Mouse (Mus musculus) layer of hippocampus, postnatal 36 days (tissue): Measurements from ENCODE around the gene Rfx4. TPM values are rescaled to one million over a fixed set of nuclear protein-coding genes. Genes with fewer than 3 reads are reported as not detected.

Experiments used
- DNase-seq, 2 experiments: peaks; one replicate each; pipeline ENCODE4 v3.0.0; 2022
- total RNA-seq, 2 experiments: library from RNA; stranded (reverse); gene quantifications; 2 replicates each; pipeline ENCODE4 v1.2.3; 2021

The Rfx4 gene
- total RNA-seq, 2 experiments from 2014 or later = 11.1 to 11.2 TPM

- no peak for DNase-seq
These were observed 155.0 kb downstream of the Rfx4 start for GRCm38 (mm10) chr10:84910758-84911384.

- no peak for DNase-seq
These were observed 157.3 kb downstream of the Rfx4 start for GRCm38 (mm10) chr10:84913148-84913547.

DNA sequence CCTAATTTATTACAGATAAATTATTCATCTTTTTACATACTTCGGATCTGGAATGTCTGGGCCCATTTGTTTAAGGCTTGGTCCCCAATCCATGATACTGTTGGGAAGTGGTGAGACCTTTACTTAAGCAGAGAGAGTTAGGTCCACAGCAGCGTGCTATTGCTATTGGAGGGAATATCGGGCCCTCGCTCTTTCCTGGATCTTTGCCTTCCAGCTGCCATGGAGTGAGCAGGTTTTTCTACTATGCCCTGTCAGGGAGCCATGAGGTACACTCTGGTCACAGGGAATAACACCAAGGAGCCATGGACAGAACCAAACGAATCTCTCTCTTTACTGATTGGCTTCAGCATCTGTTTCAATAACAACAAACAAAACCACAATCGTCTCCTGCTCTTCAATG, 159.6 kb downstream of the Rfx4 start:
- DNase-seq = no peak

DNA sequence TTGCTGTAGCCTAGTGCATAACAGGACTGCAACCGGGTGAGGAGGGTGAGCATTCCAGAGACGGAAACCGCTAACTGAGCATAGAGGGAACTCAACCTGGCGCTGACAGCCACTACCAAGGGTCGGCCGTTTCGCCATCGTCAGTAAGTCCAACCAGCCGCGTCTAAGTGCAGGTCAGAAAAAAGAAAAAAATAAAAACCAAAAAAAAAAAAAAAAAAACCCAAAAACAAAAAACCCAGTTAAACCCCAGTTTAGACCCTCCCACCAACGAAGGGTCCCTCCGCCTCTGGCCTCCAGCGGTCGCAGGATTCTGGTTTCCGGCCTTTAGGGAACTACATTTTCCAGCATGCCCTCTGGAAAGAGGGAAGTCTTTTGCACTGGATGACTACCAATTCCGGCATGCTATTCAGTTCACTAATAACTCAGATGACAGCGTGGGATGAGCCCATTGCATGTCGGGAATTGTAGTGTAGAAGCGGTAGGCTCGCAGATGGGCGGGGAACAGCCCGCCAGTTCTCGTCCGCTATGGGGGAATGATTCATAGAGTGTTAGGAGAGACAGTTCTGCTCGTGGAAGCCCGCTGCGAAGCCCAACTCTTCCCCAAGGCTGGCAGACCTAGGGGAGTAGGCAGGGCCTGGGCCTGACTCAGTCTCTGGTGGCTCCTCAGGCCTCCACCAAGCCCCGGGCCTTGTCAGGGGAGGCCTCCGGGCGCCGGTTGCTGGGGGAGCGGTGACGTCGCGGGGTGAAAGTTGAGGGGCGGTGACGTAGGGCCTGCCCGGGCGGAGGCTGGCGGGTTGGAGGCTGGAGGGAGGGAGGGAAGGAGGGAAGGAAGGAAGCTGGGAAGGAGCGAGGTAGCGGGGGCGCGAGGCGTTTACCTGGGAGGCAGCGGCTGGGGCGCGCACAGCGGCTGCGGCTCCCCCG, 161.2 kb downstream of the Rfx4 start, which contains the start of gene Ric8b:
Ric8b (plus strand) TSS at position 807 of the 921 bp plus-strand sequence.
- peak; percentile 98 to 99 for DNase-seq

DNA sequence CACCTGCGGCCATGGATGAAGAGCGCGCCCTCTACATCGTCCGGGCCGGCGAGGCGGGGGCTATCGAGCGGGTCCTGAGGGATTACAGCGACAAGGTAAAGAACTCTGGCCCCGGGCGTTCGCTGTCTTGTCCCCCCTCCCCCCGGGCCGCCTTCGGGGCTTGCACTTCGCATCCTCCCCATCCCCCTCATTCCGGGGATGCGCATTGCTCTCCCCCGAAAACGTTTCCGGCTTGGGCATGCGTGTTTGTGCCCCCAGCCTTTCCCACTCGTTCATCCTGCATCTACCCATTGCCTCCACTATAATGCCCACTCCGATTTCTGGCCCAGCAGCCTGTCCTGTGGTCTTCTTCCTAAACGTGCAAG, 161.9 kb downstream of the Rfx4 start:
- peak in 1 of 2 experiments; percentile 48 for DNase-seq

- no peak for DNase-seq
These were observed 170.5 kb downstream of the Rfx4 start for GRCm38 (mm10) chr10:84926336-84926735.

GRCm38 (mm10) chr10:84926885-84927284, 171.0 kb downstream of the Rfx4 start:
- DNase-seq = no peak

DNA sequence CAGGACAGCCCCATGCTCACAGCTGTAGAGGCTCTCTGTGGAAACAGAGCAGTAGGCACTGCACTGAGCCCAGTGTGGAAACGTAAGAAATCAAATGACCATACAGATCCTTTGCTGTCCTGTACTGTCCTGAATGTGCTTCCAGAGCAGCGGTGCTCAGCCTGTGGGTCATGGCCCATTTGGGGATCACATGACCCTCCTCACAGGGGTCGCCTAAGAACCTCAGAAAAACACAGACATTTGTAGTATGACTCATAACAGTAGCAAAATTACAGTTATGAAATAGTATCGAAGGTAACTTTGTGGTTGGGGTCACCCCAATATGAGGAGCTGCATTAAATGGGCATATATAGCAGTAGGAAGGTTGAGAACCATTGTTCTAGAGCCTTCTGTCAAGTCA, 172.6 kb downstream of the Rfx4 start:
- no peak for DNase-seq

- DNase-seq = no peak
These were observed 179.8 kb downstream of the Rfx4 start for GRCm38 (mm10) chr10:84935553-84936209.

DNA sequence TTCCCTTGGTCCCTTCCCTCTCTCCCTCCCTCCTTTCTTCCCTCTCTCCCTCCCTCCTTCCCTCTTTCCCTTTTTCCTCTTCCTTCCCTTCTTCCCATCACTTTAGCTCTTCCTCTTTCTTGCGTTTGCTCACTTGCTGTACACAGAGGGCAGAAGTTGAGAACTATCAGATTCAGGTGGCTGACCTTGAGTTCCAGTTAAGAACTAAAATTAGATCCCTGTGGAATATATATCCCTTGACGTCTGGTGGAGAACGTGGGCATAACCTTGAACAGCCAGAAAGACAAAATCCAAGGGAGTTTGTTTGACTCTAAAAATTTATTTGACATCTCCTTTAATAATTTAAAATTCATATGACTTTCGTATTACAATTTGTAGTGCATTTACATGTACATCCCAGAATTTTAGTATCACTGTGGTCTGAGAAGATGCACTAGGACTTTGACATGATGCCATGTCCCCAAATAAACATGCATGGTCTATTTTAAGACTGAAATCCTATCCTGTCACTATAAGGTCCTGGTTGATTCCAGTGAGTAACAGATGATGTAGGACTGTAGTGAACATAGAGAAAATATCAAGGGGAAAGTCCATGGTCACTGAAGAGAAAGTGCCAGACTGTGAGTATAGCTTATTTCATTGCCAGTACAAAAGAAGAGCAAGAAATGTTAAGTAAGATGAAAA, 181.1 kb downstream of the Rfx4 start:
- DNase-seq = no peak

DNA sequence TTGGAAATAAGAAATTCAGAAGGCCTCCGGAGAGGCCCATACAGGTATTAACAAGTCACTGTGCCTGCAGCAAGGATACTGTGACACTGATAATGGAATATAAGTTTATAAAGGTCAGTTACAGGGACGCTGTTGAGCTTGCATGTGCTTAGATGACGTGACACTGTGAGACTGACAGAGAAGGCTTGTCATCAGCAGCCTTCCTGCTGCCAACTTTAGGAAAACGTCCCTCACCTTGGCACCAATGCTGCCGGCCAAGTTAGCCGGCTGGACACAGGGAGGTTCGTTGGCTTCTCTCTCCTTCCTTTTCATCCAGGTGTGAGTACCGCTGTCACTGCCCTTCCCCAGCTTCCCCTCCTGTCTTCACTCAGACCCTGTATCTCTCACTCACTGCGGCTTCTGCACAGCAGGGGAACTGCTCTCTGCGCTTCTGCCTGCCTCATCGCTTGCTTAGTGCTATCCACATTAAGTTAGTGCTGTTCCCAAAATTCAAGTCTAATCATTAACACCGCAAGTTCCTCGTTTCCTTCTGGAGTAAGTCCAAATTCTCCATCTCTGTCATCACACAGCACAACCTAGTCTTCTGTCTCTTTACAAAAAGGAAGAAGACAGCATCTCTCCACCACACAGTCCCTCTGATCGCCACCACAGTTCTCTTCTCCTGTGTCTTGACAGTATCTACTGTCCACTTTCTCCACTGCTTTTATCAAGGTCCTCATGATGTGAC, 182.4 kb downstream of the Rfx4 start:
- no peak for DNase-seq

GRCm38 (mm10) chr10:84938886-84939285, 183.0 kb downstream of the Rfx4 start:
- no peak for DNase-seq

- no peak for DNase-seq
These were observed 184.5 kb downstream of the Rfx4 start for GRCm38 (mm10) chr10:84940356-84940755.

- DNase-seq = no peak
These were observed 189.8 kb downstream of the Rfx4 start for GRCm38 (mm10) chr10:84945692-84946091.

DNA sequence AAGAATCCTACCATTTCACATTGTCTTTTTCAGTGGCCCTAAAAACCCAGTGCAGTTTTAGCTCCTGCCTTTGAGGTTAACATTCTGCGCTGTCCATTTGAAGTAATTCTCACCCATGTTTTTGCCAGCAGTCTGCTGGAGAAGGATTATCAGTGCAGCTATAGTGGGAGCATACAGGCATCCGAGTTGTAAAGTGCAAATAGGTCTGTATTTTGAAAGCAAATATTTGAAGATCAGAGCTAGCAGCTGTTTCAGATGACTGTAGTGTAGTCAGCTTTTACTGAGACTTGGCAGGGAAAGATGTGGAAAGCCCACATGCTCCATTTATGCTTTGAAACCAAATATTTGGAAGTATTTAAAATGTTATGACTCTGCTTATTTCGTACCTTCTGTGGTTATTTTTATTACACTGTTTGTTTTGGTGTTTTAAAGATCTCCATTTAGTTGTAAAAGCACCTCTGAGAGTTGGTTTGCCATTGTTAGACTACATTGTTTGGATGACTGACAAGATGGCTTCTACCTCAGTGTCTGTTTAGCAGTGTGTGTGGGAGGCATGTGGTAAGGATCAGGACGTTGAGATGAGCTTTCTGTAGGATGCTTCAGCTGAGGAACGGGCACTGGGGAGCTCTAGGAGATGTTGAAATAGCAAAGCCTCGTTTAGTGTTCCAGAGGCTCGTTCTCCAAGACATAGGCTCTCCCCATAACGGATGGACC, 193.3 kb downstream of the Rfx4 start:
- DNase-seq = no peak

- DNase-seq = no peak
These were observed 193.8 kb downstream of the Rfx4 start for GRCm38 (mm10) chr10:84949684-84950010.

- no peak for DNase-seq
These were observed 194.5 kb downstream of the Rfx4 start for GRCm38 (mm10) chr10:84950384-84950783.

GRCm38 (mm10) chr10:84954236-84954635, 198.4 kb downstream of the Rfx4 start:
- DNase-seq = no peak
